Mouse (Mus musculus) fibroblast of lung, adult 2 months (primary cell): ENCODE results near the gene Fbxw24.
"Not testable (repeated sequence)": the region's sequence is repeated elsewhere in the genome, so short reads cannot be mapped to it uniquely, and the experiment has no call there.

ENCODE experiments used
- DNase-seq: peaks from one replicate; pipeline ENCODE4 v3.0.0-alpha.2; 2011; ENCODE audit warnings: low read depth

Fbxw24 gene

GRCm38 (mm10) chr9:109625957-109626356, at the start of gene Fbxw24:
Gene Fbxw24 (minus strand): TSS chr9:109626057.
- DNase-seq: not testable (repeated sequence)

GRCm38 (mm10) chr9:109664552-109664951, 38.7 kb upstream of the Fbxw24 start, which contains the start of gene Fbxw25:
Gene Fbxw25 (minus strand): TSS chr9:109664652.
- not testable (repeated sequence) for DNase-seq

DNA sequence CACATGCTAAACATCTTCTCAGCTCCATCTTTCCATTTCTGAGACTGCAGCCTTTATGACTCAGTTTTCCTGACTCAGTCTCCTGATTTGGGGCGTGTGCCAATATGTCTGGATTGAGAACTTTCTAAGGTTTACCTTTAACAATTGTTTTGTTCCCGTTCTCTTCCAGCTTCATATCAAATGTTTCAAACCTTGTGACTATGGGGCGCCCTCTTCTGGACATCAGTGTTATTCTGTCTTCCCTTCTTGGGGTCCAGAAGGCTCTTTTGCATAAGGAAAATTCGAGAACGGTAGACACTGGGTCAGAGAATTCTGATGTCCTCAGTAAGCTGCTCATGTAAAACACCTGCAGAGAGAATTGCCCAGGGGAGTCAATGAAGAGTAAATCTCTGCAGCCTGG, 19.0 kb downstream of the Fbxw24 start:
- not testable (repeated sequence) for DNase-seq

GRCm38 (mm10) chr9:109602128-109602527, 23.7 kb downstream of the Fbxw24 start:
- DNase-seq: not testable (repeated sequence)

DNA sequence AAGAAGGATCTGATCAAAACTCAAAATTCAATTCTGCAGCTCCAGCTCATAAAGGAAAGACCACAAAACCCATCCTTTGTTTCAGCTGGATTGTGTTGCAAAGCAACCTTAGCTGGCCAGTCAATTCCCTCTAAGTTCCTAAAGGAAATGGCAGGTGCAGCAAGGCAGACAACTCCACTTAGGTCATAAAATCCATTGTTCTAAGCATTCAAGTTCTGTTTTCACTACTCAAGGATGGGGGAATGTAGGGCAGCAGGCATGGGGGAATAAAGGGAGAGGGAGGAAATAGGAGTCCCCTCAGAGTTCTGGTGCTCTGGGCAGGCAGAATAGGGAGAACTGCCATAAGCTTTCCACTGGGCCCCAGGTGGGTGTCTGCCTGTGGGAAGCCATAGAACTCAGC, 28.6 kb downstream of the Fbxw24 start:
- DNase-seq: no peak

DNA sequence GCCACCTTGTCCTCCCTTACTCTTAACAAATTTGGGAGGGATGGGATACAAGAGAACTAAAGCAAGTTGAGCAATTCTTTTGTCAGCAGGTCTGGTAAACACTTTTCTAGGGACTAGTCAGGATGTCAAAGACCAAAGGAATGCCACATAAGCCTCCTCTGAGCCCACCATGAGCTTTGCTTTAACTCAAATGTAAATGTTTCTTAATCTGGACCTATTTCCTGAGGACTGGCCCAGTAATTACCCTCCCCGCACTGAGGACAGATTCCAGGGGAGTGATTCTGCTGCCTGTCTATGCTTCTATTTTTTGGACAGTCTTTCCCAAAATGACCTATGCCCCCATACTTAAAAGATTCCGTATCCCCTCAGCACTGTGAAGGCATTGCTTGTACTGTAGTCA, 31.0 kb downstream of the Fbxw24 start:
- no peak for DNase-seq

GRCm38 (mm10) chr9:109568162-109568561, 57.7 kb downstream of the Fbxw24 start, which contains the start of gene Fbxw15:
Gene Fbxw15 (minus strand): TSS chr9:109568262.
- not testable (repeated sequence) for DNase-seq

- no peak for DNase-seq
These were observed 60.3 kb downstream of the Fbxw24 start for GRCm38 (mm10) chr9:109565546-109565945.

GRCm38 (mm10) chr9:109562106-109562505, 63.8 kb downstream of the Fbxw24 start:
- DNase-seq: not testable (repeated sequence)

DNA sequence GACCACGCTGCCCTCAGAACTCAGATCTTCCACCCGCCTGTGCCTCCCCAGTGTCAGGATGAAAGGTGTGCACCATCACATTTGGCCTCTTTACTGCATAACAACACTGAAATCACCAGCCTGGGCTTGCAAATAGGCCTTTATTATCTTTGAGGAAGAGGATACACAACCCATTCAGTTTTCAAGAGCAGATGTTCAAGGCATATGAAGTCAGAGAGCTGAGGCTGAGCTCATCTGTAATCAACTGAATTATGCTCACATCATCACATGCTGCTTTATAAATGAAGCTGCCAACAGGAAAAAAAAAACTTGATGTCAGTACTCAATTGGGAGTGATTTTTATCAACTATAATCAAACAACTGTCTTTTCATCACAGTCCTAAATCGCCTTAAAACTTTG, 73.4 kb downstream of the Fbxw24 start:
- DNase-seq: no peak
